Mouse (Mus musculus) urinary bladder, postnatal 10 days (tissue): ENCODE results near the gene Dlgap5.
"Not testable (repeated sequence)": the region's sequence is repeated elsewhere in the genome, so short reads cannot be mapped to it uniquely, and the experiment has no call there.

Experiments used
- DNase-seq: peaks from one replicate; pipeline ENCODE4 v3.0.0; 2022; ENCODE audit warnings: low spot score

The Dlgap5 gene

GRCm38 (mm10) chr14:47417775-47418665 is at the start of gene Dlgap5:
Dlgap5 (minus strand) TSS chr14:47418407.
- DNase-seq: peak; percentile 69

GRCm38 (mm10) chr14:47465468-47466175 is 47.4 kb upstream of the Dlgap5 start:
- no peak for DNase-seq

- no peak for DNase-seq
Observed at GRCm38 (mm10) chr14:47464426-47464825, 46.2 kb upstream of the Dlgap5 start.

GRCm38 (mm10) chr14:47462877-47463460 is 44.8 kb upstream of the Dlgap5 start:
- DNase-seq: no peak

- no peak for DNase-seq
Observed at GRCm38 (mm10) chr14:47462453-47462852, 44.2 kb upstream of the Dlgap5 start.

GRCm38 (mm10) chr14:47461997-47462396 is 43.8 kb upstream of the Dlgap5 start:
- DNase-seq: no peak

- DNase-seq: no peak
Observed at GRCm38 (mm10) chr14:47459556-47459955, 41.3 kb upstream of the Dlgap5 start.

- DNase-seq: not testable (repeated sequence)
Observed at GRCm38 (mm10) chr14:47450121-47450520, 31.9 kb upstream of the Dlgap5 start, which contains the start of gene Fbxo34. Fbxo34 (plus strand) TSS chr14:47450421.

GRCm38 (mm10) chr14:47445331-47446095 is 27.3 kb upstream of the Dlgap5 start:
- DNase-seq: no peak

GRCm38 (mm10) chr14:47444907-47445306 is 26.7 kb upstream of the Dlgap5 start:
- no peak for DNase-seq

- DNase-seq: no peak
Observed at GRCm38 (mm10) chr14:47438947-47439346, 20.7 kb upstream of the Dlgap5 start.

GRCm38 (mm10) chr14:47432987-47433386 is 14.8 kb upstream of the Dlgap5 start:
- DNase-seq: no peak

GRCm38 (mm10) chr14:47422466-47422865 is 4.3 kb upstream of the Dlgap5 start:
- DNase-seq: no peak

- DNase-seq: no peak
Observed at GRCm38 (mm10) chr14:47421606-47422005, 3.4 kb upstream of the Dlgap5 start.

GRCm38 (mm10) chr14:47419723-47420276 is 1.6 kb upstream of the Dlgap5 start:
- DNase-seq: no peak

- DNase-seq: no peak
Observed at GRCm38 (mm10) chr14:47419034-47419625, 923 bp upstream of the Dlgap5 start.

- no peak for DNase-seq
Observed at GRCm38 (mm10) chr14:47418666-47418991, 422 bp upstream of the Dlgap5 start.

GRCm38 (mm10) chr14:47417346-47417745 is 861 bp downstream of the Dlgap5 start:
- no peak for DNase-seq

- DNase-seq: no peak
Observed at GRCm38 (mm10) chr14:47406000-47406399, 12.2 kb downstream of the Dlgap5 start.

- no peak for DNase-seq
Observed at GRCm38 (mm10) chr14:47402735-47403134, 15.5 kb downstream of the Dlgap5 start.

- DNase-seq: no peak
Observed at GRCm38 (mm10) chr14:47396165-47396652, 22.0 kb downstream of the Dlgap5 start.
